Mouse (Mus musculus): ENCODE results near the gene Taco1. TPM values are rescaled to one million over a fixed set of nuclear protein-coding genes. Genes with fewer than 3 reads are reported as not detected.
"Not testable (repeated sequence)": the region's sequence is repeated elsewhere in the genome, so short reads cannot be mapped to it uniquely, and the experiment has no call there.

Gene Taco1
- polyA plus RNA-seq (2011; ENCODE audit: insufficient read length, low read depth, missing spikeins), result 9.5 and 10.3 TPM in 2 replicates

- H3K4me1 ChIP-seq (ENCODE audit: control insufficient read depth, insufficient read depth, low read length), result peaks cover 3% of the 10 kb centered on the region; the same call in 1 of the 2 replicates
- H3K27ac ChIP-seq (ENCODE audit: insufficient read depth, low read length), result peak within 1 kb of the TSS; percentile 43
- H3K4me3 ChIP-seq (ENCODE audit: insufficient read depth, low read length), result peak within 1 kb of the TSS; percentile 79
- TF ChIP-seq POLR2A (IDR thresholded peaks at IDR 0.05; ENCODE audit: low read depth, low read length), result peak; percentile 82
- TF ChIP-seq CTCF (IDR thresholded peaks at IDR 0.05; ENCODE audit: borderline replicate concordance, insufficient read depth, low read length), result no peak
These were observed at the start of gene Taco1 for GRCm38 (mm10) chr11:106065923-106066571. Gene Taco1, plus strand, starts transcription at chr11:106066061.

GRCm38 (mm10) chr11:106016440-106016839, 49.4 kb upstream of the Taco1 start:
- no peak overlapping the region for H3K4me3 ChIP-seq (ENCODE audit: insufficient read depth, low read length)
- no peak overlapping the region for H3K27ac ChIP-seq (ENCODE audit: insufficient read depth, low read length)
- H3K4me1 ChIP-seq (ENCODE audit: control insufficient read depth, insufficient read depth, low read length), result no peaks in the 10 kb centered on the region
- no peak for TF ChIP-seq CTCF (IDR thresholded peaks at IDR 0.05; ENCODE audit: borderline replicate concordance, insufficient read depth, low read length)
- TF ChIP-seq POLR2A (IDR thresholded peaks at IDR 0.05; ENCODE audit: low read depth, low read length), result no peak

DNA sequence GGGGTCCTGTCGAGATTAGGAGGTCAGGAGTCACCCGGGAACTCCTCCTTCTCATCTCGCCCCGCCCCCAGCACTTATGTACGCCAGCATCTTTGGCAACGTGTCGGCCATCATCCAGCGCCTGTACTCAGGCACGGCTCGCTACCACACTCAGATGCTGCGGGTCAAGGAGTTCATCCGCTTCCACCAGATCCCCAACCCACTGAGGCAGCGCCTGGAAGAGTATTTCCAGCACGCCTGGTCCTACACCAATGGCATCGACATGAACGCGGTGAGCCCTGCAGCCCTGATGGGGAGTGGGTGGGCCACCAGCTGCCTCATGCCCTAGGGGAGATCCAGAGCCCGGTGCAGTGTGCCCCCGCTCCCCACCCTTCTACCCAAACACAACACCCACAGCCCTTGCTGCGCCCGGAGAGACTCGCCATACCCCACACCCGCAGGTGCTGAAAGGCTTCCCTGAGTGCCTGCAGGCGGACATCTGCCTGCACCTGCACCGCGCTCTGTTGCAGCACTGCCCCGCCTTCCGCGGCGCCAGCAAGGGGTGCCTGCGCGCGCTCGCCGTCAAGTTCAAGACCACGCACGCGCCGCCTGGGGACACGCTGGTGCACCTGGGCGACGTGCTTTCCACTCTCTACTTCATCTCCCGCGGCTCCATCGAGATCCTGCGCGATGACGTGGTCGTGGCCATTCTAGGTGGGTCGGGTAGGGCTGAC, 45.7 kb upstream of the Taco1 start:
- no peak for TF ChIP-seq CTCF (IDR thresholded peaks at IDR 0.05; ENCODE audit: borderline replicate concordance, insufficient read depth, low read length)
- TF ChIP-seq POLR2A (IDR thresholded peaks at IDR 0.05; ENCODE audit: low read depth, low read length), result no peak
- no peaks in the 10 kb centered on the region for H3K4me1 ChIP-seq (ENCODE audit: control insufficient read depth, insufficient read depth, low read length)
- H3K27ac ChIP-seq (ENCODE audit: insufficient read depth, low read length), result no peak overlapping the region
- H3K4me3 ChIP-seq (ENCODE audit: insufficient read depth, low read length), result no peak overlapping the region

- TF ChIP-seq CTCF (IDR thresholded peaks at IDR 0.05; ENCODE audit: borderline replicate concordance, insufficient read depth, low read length) (no peak), POLR2A (IDR thresholded peaks at IDR 0.05; ENCODE audit: low read depth, low read length) (no peak)
- no peaks in the 10 kb centered on the region for H3K4me1 ChIP-seq (ENCODE audit: control insufficient read depth, insufficient read depth, low read length)
These were observed 40.1 kb upstream of the Taco1 start for GRCm38 (mm10) chr11:106025774-106026173.

GRCm38 (mm10) chr11:106026465-106027151, 39.3 kb upstream of the Taco1 start:
- H3K4me1 ChIP-seq (ENCODE audit: control insufficient read depth, insufficient read depth, low read length), result no peaks in the 10 kb centered on the region
- H3K27ac ChIP-seq (ENCODE audit: insufficient read depth, low read length), result no peak overlapping the region
- no peak overlapping the region for H3K4me3 ChIP-seq (ENCODE audit: insufficient read depth, low read length)
- TF ChIP-seq CTCF (IDR thresholded peaks at IDR 0.05; ENCODE audit: borderline replicate concordance, insufficient read depth, low read length), result peak; percentile 78
- TF ChIP-seq POLR2A (IDR thresholded peaks at IDR 0.05; ENCODE audit: low read depth, low read length), result no peak

More at GRCm38 (mm10) chr11:106025774-106026173, 40.1 kb upstream of the Taco1 start:
- H3K27ac ChIP-seq (ENCODE audit: insufficient read depth, low read length), result no peak overlapping the region
- H3K4me3 ChIP-seq (ENCODE audit: insufficient read depth, low read length), result no peak overlapping the region

GRCm38 (mm10) chr11:106027607-106028006, 38.3 kb upstream of the Taco1 start:
- TF ChIP-seq CTCF (IDR thresholded peaks at IDR 0.05; ENCODE audit: borderline replicate concordance, insufficient read depth, low read length), result no peak
- TF ChIP-seq POLR2A (IDR thresholded peaks at IDR 0.05; ENCODE audit: low read depth, low read length), result no peak
- no peak overlapping the region for H3K27ac ChIP-seq (ENCODE audit: insufficient read depth, low read length)

GRCm38 (mm10) chr11:106032074-106032473, 33.8 kb upstream of the Taco1 start:
- H3K27ac ChIP-seq (ENCODE audit: insufficient read depth, low read length), result 0 out of 2 replicates have a peak overlapping the region, but pooled peaks have one; percentile 3
- not testable (repeated sequence) for H3K4me1 ChIP-seq (ENCODE audit: control insufficient read depth, insufficient read depth, low read length); H3K4me3 ChIP-seq (ENCODE audit: insufficient read depth, low read length)

More at GRCm38 (mm10) chr11:106027607-106028006, 38.3 kb upstream of the Taco1 start:
- Histone ChIP-seq H3K4me3 (ENCODE audit: insufficient read depth, low read length) (no peak overlapping the region), H3K4me1 (ENCODE audit: control insufficient read depth, insufficient read depth, low read length) (no peaks in the 10 kb centered on the region)

DNA sequence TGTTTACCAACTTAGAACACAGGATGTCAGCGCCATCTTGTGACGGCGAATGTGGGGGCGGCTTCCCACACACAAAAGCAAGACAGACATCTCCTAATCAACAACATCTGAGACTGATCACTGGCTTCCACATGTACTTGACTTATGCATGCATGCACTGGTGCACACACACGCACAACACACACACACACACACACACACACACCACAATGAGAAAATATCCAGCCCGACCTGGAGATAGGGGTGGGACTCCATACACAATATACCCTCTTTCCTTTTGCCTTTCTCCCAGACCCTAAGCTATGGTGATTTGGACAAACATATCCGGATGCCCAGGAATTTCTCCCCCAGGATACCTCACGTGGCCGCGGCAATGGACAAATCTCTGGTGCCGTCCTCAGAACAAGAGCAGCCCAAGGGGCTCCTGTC, 32.4 kb upstream of the Taco1 start:
- no peak overlapping the region; the same call in 1 of the 2 replicates for H3K4me3 ChIP-seq (ENCODE audit: insufficient read depth, low read length)
- no peaks in the 10 kb centered on the region for H3K4me1 ChIP-seq (ENCODE audit: control insufficient read depth, insufficient read depth, low read length)
- TF ChIP-seq POLR2A (IDR thresholded peaks at IDR 0.05; ENCODE audit: low read depth, low read length), result no peak
- TF ChIP-seq CTCF (IDR thresholded peaks at IDR 0.05; ENCODE audit: borderline replicate concordance, insufficient read depth, low read length), result no peak
- no peak overlapping the region for H3K27ac ChIP-seq (ENCODE audit: insufficient read depth, low read length)

DNA sequence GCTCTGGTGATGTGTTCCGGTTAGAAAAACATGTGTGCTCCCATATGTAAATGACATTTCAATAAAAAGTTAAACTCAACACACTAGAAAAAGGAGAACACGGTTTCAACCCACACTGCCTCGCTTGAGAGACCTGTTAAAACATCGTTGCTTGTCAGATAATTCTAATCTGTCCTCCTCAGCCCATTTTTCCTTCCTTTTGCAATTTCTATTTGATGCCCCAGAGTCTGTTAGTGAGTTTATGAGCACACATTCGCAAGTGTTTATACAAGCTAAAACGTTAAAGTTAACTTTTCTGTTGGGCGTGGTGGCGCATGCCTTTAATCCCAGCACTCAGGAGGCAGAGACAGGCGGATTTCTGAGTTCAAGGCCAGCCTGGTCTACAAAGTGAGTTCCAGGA, 30.9 kb upstream of the Taco1 start:
- Histone ChIP-seq H3K27ac (ENCODE audit: insufficient read depth, low read length) (no peak overlapping the region), H3K4me3 (ENCODE audit: insufficient read depth, low read length) (no peak overlapping the region), H3K4me1 (ENCODE audit: control insufficient read depth, insufficient read depth, low read length) (no peaks in the 10 kb centered on the region)
- TF ChIP-seq CTCF (IDR thresholded peaks at IDR 0.05; ENCODE audit: borderline replicate concordance, insufficient read depth, low read length) (no peak), POLR2A (IDR thresholded peaks at IDR 0.05; ENCODE audit: low read depth, low read length) (no peak)

All from embryonic fibroblast, embryonic 13.5 days (primary cell).